Mouse (Mus musculus): Measurements from ENCODE around the gene Kank3. TPM values are rescaled to one million over a fixed set of nuclear protein-coding genes. Genes with fewer than 3 reads are reported as not detected.
"Not testable (repeated sequence)": the region's sequence is repeated elsewhere in the genome, so short reads cannot be mapped to it uniquely, and the experiment has no call there.

The Kank3 gene
- polyA plus RNA-seq, 1 experiment from 2014 or later: 31.5 TPM

DNA sequence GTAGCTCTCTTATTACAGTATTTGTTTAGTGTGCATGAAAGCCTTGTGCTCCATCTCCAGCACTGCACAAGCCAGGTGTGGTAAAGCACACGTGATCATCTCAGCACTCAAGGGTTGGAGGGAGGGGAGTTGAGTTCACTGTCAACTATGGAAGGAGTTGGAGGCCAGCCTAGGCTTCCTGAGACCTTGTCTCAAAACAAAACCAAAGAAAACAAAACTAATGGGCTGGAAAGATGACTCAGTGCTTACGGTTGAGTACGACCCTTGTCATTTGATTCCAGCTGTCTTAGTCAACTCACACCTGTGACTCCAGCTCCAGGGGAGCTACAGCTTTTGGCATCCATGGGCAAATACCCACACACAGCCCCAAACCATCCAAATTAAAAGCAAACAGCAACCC lies 2.2 kb downstream of the Kank3 start:
- 52% methylated on average over 3 of the region's 3 CpGs for WGBS
- ATAC-seq (ENCODE audit: low FRiP score, low read depth): no peak
- Histone ChIP-seq H3K4me1 (peaks cover 12% of the 10 kb centered on the region), H3K9ac (no peak overlapping the region), H3K4me3 (no peak overlapping the region), H3K27ac (no peak overlapping the region), H3K27me3 (replicated peaks) (peaks cover 10% of the 10 kb centered on the region), H3K36me3 (no peaks in the 10 kb centered on the region), H3K9me3 (no peaks in the 10 kb centered on the region), H3K4me2 (replicated peaks) (no peak overlapping the region)

DNA sequence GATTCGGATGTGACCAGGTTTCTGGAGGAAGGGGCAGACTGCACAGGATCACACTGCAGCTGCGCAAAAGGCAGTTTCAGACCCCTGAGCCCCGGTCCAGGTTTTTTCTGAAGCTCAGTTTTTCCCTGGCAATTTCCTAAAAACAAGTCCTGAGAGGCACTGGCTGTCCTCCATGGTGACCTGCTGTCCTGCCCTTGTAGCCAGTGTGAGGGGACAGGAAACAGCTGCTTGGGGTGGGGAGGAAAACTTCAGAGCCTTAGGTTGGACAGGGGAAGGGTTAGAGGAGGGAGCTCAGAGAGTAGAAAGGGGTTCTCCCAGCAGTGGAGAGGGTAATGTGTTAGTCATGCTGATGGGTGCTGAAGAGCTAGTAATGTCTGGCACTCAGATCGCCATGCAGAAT lies 2.7 kb downstream of the Kank3 start:
- no peak overlapping the region for H3K4me2 ChIP-seq (replicated peaks)
- WGBS: 70% methylated on average over 4 of the region's 4 CpGs

DNA sequence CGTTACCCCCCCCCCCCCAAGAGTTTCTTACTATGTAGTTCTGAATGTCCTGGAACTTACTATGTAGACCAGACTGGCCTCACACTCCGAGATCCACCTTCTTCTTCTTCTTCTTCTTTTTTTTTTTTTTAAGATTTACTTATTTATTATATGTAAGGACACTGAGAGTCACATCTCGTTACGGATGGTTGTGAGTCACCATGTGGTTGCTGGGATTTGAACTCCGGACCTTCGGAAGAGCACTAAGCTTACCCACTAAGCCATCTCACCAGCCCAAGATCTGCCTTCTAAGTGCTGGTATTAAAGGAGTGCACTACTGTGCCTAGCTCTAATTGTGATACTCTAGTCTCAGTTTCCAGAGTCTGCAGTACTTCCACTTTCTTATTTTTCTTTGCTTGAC lies 5.1 kb downstream of the Kank3 start:
- Histone ChIP-seq H3K4me3 (no peak overlapping the region), H3K4me1 (peaks cover 22% of the 10 kb centered on the region), H3K9me3 (no peaks in the 10 kb centered on the region), H3K9ac (no peak overlapping the region), H3K4me2 (replicated peaks) (no peak overlapping the region), H3K36me3 (peaks cover 18% of the 10 kb centered on the region), H3K27me3 (replicated peaks) (peaks cover 10% of the 10 kb centered on the region), H3K27ac (no peak overlapping the region)
- 90% methylated on average over 6 of the region's 6 CpGs for WGBS
- ATAC-seq (ENCODE audit: low FRiP score, low read depth): no peak

More for the DNA sequence above, 2.7 kb downstream of the Kank3 start:
- Histone ChIP-seq H3K27me3 (replicated peaks) (peaks cover 10% of the 10 kb centered on the region), H3K4me1 (peaks cover 15% of the 10 kb centered on the region), H3K9me3 (no peaks in the 10 kb centered on the region), H3K36me3 (no peaks in the 10 kb centered on the region), H3K27ac (no peak overlapping the region), H3K9ac (no peak overlapping the region), H3K4me3 (no peak overlapping the region)
- no peak for ATAC-seq (ENCODE audit: low FRiP score, low read depth)

DNA sequence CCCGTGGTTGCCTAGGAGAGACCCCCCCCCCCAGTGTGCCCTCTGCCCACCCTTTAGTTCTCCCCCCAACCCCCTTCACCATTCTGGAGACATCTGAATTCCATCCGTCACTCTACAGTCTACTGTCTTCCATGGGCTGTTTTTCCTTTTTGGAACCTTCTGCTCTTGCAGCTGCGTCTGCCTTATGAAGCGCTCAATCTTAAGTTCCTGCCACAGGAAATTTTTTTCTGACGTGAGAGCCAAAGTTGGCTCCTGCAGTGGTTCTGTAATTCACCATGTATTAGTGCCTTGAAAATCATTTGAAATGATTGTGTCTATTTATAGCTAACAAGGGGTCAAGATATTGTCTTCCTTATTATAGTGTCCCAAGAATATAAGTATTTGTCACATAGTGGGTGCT lies 6.3 kb downstream of the Kank3 start:
- H3K4me3 ChIP-seq: no peak overlapping the region

DNA sequence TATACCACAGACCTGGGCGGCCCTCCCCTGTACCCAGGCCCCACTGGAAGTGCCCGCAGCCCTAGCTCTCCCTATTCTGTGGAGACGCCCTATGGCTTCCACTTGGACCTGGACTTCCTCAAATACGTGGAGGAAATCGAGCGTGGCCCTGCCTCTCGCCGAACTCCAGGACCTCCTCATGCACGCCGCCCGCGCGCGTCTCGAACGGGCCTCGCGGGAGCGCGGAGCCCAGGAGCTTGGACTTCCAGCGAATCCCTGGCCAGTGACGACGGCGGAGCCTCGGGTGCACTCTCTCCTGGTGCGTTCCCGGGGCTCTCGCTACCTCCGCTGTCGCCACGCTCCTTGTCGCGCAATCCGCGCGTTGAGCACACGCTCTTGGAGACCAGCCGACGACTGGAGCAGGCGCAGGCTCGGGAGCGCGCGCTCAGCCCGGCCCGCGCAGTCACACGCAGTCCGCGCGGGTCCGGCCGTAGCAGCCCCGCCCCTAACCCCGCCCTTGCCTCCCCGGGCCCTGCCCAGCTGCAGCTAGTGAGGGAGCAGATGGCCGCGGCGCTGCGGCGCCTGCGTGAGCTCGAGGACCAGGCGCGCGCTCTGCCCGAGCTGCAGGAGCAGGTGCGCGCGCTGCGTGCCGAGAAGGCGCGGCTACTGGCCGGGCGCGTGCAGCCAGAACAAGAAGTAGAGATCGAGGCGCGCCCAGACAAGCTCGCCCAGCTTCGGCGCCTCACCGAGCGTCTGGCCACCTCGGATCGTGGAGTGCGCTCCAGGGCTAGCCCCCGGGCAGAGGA lies 7.1 kb downstream of the Kank3 start:
- WGBS: under 1% methylated on average over 89 of the region's 89 CpGs
- H3K4me1 ChIP-seq: peaks cover 26% of the 10 kb centered on the region
- peak overlapping the region; percentile 49 for H3K4me3 ChIP-seq
- peak overlapping the region; percentile 87 for H3K4me2 ChIP-seq (replicated peaks)
- H3K9me3 ChIP-seq: no peaks in the 10 kb centered on the region
- H3K27ac ChIP-seq: peak overlapping the region; percentile 71; the same call in 1 of the 2 replicates
- H3K9ac ChIP-seq: peak overlapping the region; percentile 77
- peaks cover 34% of the 10 kb centered on the region for H3K36me3 ChIP-seq
- H3K27me3 ChIP-seq (replicated peaks): peaks cover 2% of the 10 kb centered on the region; the same call in 1 of the 2 replicates
- ATAC-seq (ENCODE audit: low FRiP score, low read depth): peak; percentile 96

More for the DNA sequence above, 6.3 kb downstream of the Kank3 start:
- peak overlapping the region; percentile 87 for H3K4me2 ChIP-seq (replicated peaks)
- H3K27ac ChIP-seq: 0 out of 2 replicates have a peak overlapping the region, but pooled peaks have one; percentile 71
- H3K9ac ChIP-seq: no peak overlapping the region
- ATAC-seq (ENCODE audit: low FRiP score, low read depth): no peak
- 80% methylated on average over 5 of the region's 5 CpGs for WGBS
- no peaks in the 10 kb centered on the region for H3K9me3 ChIP-seq
- H3K36me3 ChIP-seq: peaks cover 27% of the 10 kb centered on the region
- peaks cover 2% of the 10 kb centered on the region; the same call in 1 of the 2 replicates for H3K27me3 ChIP-seq (replicated peaks)
- H3K4me1 ChIP-seq: peaks cover 18% of the 10 kb centered on the region

DNA sequence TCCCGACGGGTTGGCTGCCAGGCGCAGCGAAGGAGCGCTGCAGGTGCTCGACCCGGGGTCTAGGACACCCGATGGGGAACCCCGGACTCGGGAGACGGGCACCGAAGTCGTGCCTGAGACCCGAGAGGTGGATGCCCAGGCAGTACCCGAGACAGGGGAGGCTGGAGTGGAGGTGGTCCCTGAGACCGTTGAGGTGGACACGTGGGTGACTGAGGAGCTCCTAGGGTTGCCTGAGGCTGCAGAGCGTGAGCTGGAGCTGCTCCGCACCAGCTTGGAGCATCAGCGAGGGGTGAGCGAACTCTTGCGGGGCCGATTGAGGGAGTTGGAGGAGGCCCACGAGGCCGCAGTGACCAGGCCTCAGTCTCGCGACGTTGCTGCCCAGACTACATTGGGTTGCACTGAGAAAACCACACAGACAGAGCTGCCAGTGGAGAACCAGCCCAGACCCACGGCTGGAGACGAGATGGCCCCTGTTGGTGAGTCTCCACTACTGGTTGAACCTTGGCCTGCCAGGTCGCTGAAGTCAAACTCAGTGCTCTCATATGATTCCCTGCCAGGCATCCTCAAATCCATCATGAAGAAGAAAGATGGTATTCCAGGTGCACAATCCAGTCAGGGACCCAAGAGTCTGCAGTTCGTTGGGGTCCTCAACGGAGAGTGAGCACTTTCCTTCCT lies 7.8 kb downstream of the Kank3 start:
- Histone ChIP-seq H3K4me3 (peak overlapping the region; percentile 49), H3K9ac (peak overlapping the region; percentile 77), H3K4me1 (peaks cover 32% of the 10 kb centered on the region), H3K36me3 (peaks cover 40% of the 10 kb centered on the region), H3K9me3 (no peaks in the 10 kb centered on the region), H3K27ac (peak overlapping the region; percentile 71; the same call in 1 of the 2 replicates), H3K4me2 (replicated peaks) (peak overlapping the region; percentile 87), H3K27me3 (replicated peaks) (0 out of 2 replicates have a peak, but pooled peaks cover under 1% of the 10 kb centered on the region)
- WGBS: 20% methylated on average over 33 of the region's 33 CpGs
- peak; percentile 65; the same call in 1 of the 2 replicates for ATAC-seq (ENCODE audit: low FRiP score, low read depth)

DNA sequence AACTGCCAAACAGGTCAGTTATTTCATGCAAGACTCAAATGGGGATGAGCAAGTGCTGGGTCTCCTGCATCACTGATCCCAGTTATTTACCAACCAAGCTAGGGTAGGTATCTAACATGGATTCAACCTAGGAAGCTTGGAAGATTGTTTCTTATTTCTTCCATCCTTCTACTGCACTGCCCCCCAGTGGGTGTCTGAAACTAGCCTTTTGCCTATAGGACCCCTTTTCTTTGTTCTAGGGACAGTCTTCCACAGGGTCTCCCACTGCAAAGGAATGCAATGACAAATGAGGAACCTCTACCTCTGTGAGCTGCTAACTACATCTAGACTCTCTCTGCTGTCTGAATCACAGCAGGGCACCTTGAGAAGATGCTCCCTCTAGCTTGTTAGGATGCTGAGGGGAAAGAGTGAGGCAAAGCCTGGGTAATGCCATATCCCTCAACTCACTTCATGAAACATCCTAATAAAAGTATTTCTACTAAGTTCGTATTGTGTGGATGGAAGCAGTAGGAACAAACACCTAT lies 12.2 kb downstream of the Kank3 start:
- no peak overlapping the region for H3K27ac ChIP-seq
- WGBS: 77% methylated on average over 1 of the region's 1 CpGs
- H3K9ac ChIP-seq: no peak overlapping the region
- peaks cover 40% of the 10 kb centered on the region for H3K36me3 ChIP-seq
- peaks cover 41% of the 10 kb centered on the region for H3K4me1 ChIP-seq
- no peak for ATAC-seq (ENCODE audit: low FRiP score, low read depth)
- peak overlapping the region; percentile 95; the same call in 1 of the 2 replicates for H3K4me2 ChIP-seq (replicated peaks)
- H3K27me3 ChIP-seq (replicated peaks): no peaks in the 10 kb centered on the region
- no peak overlapping the region for H3K4me3 ChIP-seq
- H3K9me3 ChIP-seq: no peaks in the 10 kb centered on the region

DNA sequence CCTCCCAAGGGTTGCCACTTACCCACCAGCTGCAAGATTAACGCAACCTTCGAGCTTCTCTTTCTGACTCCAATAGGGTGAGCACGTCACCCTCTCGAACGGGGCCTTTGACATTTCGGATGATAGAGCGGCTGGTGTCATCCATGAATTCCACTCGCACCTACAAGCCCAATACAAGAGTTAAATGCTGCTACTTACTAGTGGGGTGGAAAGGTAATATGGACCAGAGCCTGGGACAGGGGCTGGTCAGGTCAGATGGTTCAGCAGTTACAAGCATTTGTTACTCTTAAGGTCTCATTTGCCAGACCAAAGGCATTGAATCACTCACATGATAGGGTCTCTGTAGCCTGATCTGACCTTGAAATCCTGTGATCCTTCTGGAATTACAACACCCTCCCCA lies 12.9 kb downstream of the Kank3 start:
- H3K9me3 ChIP-seq; H3K27me3 ChIP-seq (replicated peaks); ATAC-seq (ENCODE audit: low FRiP score, low read depth); H3K27ac ChIP-seq: not testable (repeated sequence)
- Histone ChIP-seq H3K4me2 (replicated peaks) (peak overlapping the region; percentile 95), H3K4me3 (peak overlapping the region; percentile 73), H3K36me3 (peaks cover 40% of the 10 kb centered on the region), H3K9ac (peak overlapping the region; percentile 85), H3K4me1 (peaks cover 37% of the 10 kb centered on the region)
- 83% methylated on average over 8 of the region's 8 CpGs for WGBS

DNA sequence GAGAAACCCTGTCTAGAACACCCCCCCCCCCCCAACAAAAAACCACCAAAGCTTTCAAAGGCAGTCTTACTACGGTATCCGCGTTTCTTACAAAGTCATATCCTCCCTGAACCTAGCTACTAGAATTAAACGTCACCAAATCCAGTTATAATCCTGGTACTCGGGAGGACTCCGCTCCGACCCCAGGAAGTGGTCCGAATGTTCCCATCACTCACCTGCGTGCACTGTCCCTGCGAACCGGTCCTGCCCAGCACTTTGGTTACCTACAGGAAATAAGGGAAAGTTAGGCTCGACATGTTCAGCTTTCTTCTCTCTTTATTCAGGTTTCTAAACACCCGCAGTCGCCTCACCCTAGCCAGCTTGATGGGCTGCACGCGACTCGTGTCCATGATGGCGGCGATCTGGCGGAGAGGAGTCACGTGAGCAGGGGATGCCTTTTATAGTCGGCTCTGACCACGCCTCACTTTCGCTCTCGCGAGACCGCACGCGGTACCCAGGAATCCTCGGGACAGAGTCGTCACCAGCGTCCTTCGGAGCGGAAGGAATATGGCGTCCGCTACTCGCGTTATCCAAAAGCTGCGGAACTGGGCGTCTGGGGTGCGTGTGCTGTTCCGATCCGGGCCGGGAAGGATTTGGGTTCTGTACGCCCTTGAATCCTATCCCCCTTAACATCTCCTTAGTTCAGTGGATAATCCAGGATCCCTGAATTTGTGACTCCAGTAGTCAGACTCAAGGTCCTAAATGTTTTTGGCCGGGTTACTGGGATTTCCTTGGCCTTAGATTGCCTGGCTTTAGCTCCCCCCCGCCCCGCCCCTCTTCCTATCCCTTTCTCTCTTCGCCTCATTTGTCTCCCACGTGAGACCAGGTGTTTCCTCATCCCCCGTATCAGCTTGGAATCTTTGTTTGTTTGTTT lies 14.0 kb downstream of the Kank3 start, which contains the start of the genes Rps28 and Ndufa7:
Gene Rps28, minus strand, starts transcription at position 479 of the 913 bp plus-strand sequence.
Gene Ndufa7, plus strand, starts transcription at position 489 of the 913 bp plus-strand sequence.
- Histone ChIP-seq H3K27ac (peak within 1 kb of the TSS; percentile 66), H3K4me2 (replicated peaks) (peak within 1 kb of the TSS; percentile 95), H3K4me1 (peaks cover 29% of the 10 kb centered on the region), H3K9ac (peak within 1 kb of the TSS; percentile 85), H3K4me3 (peak within 1 kb of the TSS; percentile 73), H3K9me3 (no peaks in the 10 kb centered on the region), H3K36me3 (peaks cover 32% of the 10 kb centered on the region), H3K27me3 (replicated peaks) (no peaks in the 10 kb centered on the region)
- ATAC-seq (ENCODE audit: low FRiP score, low read depth): peak; percentile 92
- under 1% methylated on average over 51 of the region's 51 CpGs for WGBS

DNA sequence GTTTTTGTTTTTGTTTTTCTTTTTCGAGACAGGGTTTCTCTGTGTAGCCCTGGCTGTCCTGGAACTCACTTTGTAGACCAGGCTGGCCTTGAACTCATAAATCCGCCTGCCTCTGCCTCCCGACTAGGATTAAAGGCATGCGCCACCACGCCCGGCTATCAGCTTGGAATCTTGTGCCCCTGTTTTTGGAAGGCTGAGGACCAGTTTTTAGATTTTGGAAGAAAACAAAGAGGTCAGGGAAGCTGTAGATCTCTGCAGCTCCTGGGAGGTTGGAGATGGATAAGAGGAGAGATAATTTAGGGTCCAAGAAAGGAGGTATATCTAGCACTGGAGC lies 14.6 kb downstream of the Kank3 start:
- not testable (repeated sequence) for ATAC-seq (ENCODE audit: low FRiP score, low read depth); H3K27ac ChIP-seq; H3K27me3 ChIP-seq (replicated peaks); H3K9me3 ChIP-seq
- peaks cover 29% of the 10 kb centered on the region for H3K4me1 ChIP-seq
- peak overlapping the region; percentile 73 for H3K4me3 ChIP-seq
- peaks cover 32% of the 10 kb centered on the region for H3K36me3 ChIP-seq
- peak overlapping the region; percentile 95 for H3K4me2 ChIP-seq (replicated peaks)
- 11% methylated on average over 6 of the region's 6 CpGs for WGBS
- H3K9ac ChIP-seq: peak overlapping the region; percentile 85

DNA sequence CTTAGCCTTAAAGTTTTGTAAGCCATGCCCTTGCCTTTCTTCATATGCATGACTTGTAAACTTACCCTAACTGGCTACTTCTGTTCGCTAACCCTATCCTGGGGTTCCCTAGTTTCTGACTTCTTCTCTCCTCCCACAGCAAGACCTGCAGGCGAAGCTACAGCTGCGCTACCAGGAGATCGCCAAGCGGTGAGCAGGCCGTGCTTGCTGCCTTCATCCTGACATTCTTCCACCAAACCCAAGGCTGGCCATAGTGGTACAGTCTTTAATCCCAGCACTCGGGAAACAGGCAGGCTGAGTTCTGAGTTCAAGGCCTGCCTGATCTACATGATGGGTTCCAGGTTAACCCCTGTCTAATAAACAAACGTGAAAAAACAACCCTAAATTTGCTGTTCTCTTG lies 15.1 kb downstream of the Kank3 start:
- Histone ChIP-seq H3K27ac (no peak overlapping the region), H3K4me2 (replicated peaks) (peak overlapping the region; percentile 95), H3K9me3 (no peaks in the 10 kb centered on the region), H3K4me1 (peaks cover 29% of the 10 kb centered on the region), H3K27me3 (replicated peaks) (no peaks in the 10 kb centered on the region), H3K9ac (no peak overlapping the region), H3K4me3 (no peak overlapping the region; the same call in 1 of the 2 replicates), H3K36me3 (peaks cover 33% of the 10 kb centered on the region)
- no peak for ATAC-seq (ENCODE audit: low FRiP score, low read depth)
- 85% methylated on average over 8 of the region's 8 CpGs for WGBS

All from neural tube, embryonic 12.5 days (tissue).